Mouse (Mus musculus) hindbrain, embryonic 16.5 days (tissue): ENCODE results near the gene Klhdc9. TPM values are rescaled to one million over a fixed set of nuclear protein-coding genes. Genes with fewer than 3 reads are reported as not detected.

Experiments
- ATAC-seq: fragments of 200-750 bp; cut with Nextera tagmentation; 2 replicates; pipeline ENCODE4 v1.8.0; 2017; ENCODE audit warnings: moderate TSS enrichment, moderate library complexity
- H3K27ac ChIP-seq: fragments of 300-500 bp; sonication (generic); 2 replicates; pipeline ENCODE4 v1.5.1; 2014; ENCODE audit warnings: low read depth, mild to moderate bottlenecking, control low read depth, low read length, moderate library complexity
- H3K27me3 ChIP-seq: fragments of 300-500 bp; sonication (generic); replicated peaks from 2 replicates; pipeline ENCODE4 v1.6.1; 2014; ENCODE audit warnings: low read length; ENCODE audit not compliant: control insufficient read depth, insufficient read depth
- H3K36me3 ChIP-seq: fragments of 300-500 bp; sonication (generic); 2 replicates; pipeline ENCODE4 v1.6.1; 2014; ENCODE audit warnings: mild to moderate bottlenecking, low read length, moderate library complexity, mixed read lengths; ENCODE audit not compliant: control insufficient read depth, insufficient read depth
- H3K4me1 ChIP-seq: fragments of 300-500 bp; sonication (generic); 2 replicates; pipeline ENCODE4 v1.6.1; 2014; ENCODE audit warnings: low read depth, low read length; ENCODE audit not compliant: control insufficient read depth, insufficient read depth
- H3K4me2 ChIP-seq: fragments of 300-500 bp; sonication (generic); 2 replicates; pipeline ENCODE4 v1.6.1; 2014; ENCODE audit warnings: mild to moderate bottlenecking, low read length, control low read depth, moderate library complexity
- H3K4me3 ChIP-seq: fragments of 300-500 bp; sonication (generic); 2 replicates; pipeline ENCODE4 v1.5.1; 2014; ENCODE audit warnings: mild to moderate bottlenecking, low read length, control low read depth, moderate library complexity
- H3K9ac ChIP-seq: fragments of 300-500 bp; sonication (generic); 2 replicates; pipeline ENCODE4 v1.6.1; 2014; ENCODE audit warnings: low read depth, mild to moderate bottlenecking, control low read depth, low read length, moderate library complexity
- H3K9me3 ChIP-seq: fragments of 300-500 bp; sonication (generic); 2 replicates; pipeline ENCODE4 v1.6.1; 2014; ENCODE audit warnings: mild to moderate bottlenecking, low read length, moderate library complexity; ENCODE audit not compliant: control insufficient read depth
- WGBS: fragments of 180-500 bp; shearing (Covaris S2); extraction: QIAGEN DNeasy Blood & Tissue Kit; methylation state at CpG from one replicate; pipeline ENCODE4 v1.1.7; 2014; 5-methylcytosine and 5-hydroxymethylcytosine counted together
- polyA plus RNA-seq: library from polyadenylated mRNA; unstranded; fragments of >200 nt; fragmentation: Nextera tagmentation; extraction: Ambion mirVana; gene quantifications from 2 replicates; pipeline ENCODE4 v1.2.1, GENCODE M21; 2015

Gene Klhdc9
- polyA plus RNA-seq, 1 experiment from 2014 or later: 4.3 TPM

DNA sequence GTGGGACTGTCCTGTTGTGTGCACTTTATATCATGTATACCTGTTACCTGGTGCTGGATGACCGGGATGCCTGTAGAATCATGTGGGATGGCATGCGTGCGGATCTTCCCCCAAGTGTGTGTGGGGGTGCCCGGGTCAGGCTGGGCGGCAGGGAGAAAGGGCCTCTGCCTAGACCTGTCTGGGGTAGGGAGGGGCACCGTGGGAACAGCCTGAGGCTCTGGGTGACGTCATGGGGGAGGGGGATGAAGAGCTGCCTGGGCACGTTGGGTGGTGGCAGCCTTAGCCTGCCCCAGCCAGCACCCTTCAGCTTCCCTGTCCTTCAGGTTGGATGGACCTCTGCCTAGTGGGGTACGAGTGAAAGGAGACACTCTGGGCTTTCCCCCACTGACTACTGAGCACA lies 23.8 kb upstream of the Klhdc9 start:
- 67% methylated on average over 9 of the region's 9 CpGs for WGBS
- no peak for ATAC-seq
- Histone ChIP-seq H3K4me1 (peaks cover 9% of the 10 kb centered on the region; the same call in 1 of the 2 replicates), H3K9ac (no peak overlapping the region), H3K9me3 (no peaks in the 10 kb centered on the region), H3K4me2 (no peak overlapping the region), H3K36me3 (no peaks in the 10 kb centered on the region), H3K4me3 (no peak overlapping the region), H3K27me3 (no peaks in the 10 kb centered on the region; the same call in 1 of the 2 replicates), H3K27ac (no peak overlapping the region)

- WGBS: 76% methylated on average over 11 of the region's 11 CpGs
Observed at GRCm38 (mm10) chr1:171382096-171382620, 21.6 kb upstream of the Klhdc9 start.

GRCm38 (mm10) chr1:171379935-171380599 lies 19.5 kb upstream of the Klhdc9 start:
- Histone ChIP-seq H3K4me2 (peak overlapping the region; percentile 71), H3K4me3 (peak overlapping the region; percentile 39), H3K9ac (peak overlapping the region; percentile 66), H3K9me3 (no peaks in the 10 kb centered on the region), H3K4me1 (peaks cover 9% of the 10 kb centered on the region; the same call in 1 of the 2 replicates), H3K27me3 (no peaks in the 10 kb centered on the region; the same call in 1 of the 2 replicates), H3K36me3 (no peaks in the 10 kb centered on the region), H3K27ac (peak overlapping the region; percentile 47; the same call in 1 of the 2 replicates)
- peak; percentile 86 for ATAC-seq
- WGBS: 3% methylated on average over 31 of the region's 31 CpGs

More at GRCm38 (mm10) chr1:171382096-171382620, 21.6 kb upstream of the Klhdc9 start:
- Histone ChIP-seq H3K27ac (no peak overlapping the region), H3K4me1 (peaks cover 9% of the 10 kb centered on the region; the same call in 1 of the 2 replicates), H3K36me3 (no peaks in the 10 kb centered on the region), H3K4me2 (no peak overlapping the region), H3K9ac (no peak overlapping the region), H3K9me3 (no peaks in the 10 kb centered on the region), H3K4me3 (no peak overlapping the region), H3K27me3 (no peaks in the 10 kb centered on the region; the same call in 1 of the 2 replicates)
- no peak for ATAC-seq

- no peaks in the 10 kb centered on the region; the same call in none of the 2 replicates for H3K27me3 ChIP-seq
- WGBS: 91% methylated on average over 6 of the region's 6 CpGs
- no peak overlapping the region for H3K27ac ChIP-seq
- no peaks in the 10 kb centered on the region for H3K36me3 ChIP-seq
- no peak for ATAC-seq
- no peak overlapping the region for H3K9ac ChIP-seq
- no peaks in the 10 kb centered on the region for H3K9me3 ChIP-seq
- H3K4me1 ChIP-seq: peaks cover 9% of the 10 kb centered on the region; the same call in 1 of the 2 replicates
- no peak overlapping the region for H3K4me2 ChIP-seq
- H3K4me3 ChIP-seq: no peak overlapping the region
Observed at GRCm38 (mm10) chr1:171378298-171378697, 17.7 kb upstream of the Klhdc9 start.

DNA sequence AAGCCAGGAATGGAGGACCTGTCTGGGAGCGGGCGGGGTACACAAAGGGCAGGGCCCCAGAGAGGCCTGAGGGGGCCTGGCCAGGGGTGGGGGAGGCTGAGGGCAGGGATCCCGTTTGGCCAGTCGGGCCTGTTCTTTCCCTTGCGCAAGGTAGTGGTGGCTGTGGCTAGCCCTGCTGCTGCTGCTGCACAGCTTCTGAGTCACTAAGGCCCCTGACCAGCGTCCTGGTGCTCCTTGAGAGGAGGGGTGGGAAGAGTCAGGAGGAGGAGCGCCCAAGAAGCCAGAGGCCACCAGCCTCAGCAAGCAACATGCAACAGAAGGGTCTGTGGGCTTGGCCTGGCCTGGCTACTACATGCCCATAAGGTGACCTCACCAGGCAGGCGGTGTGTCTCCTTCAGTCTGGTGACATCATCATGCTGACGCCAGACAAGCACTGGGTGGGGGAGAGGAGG lies 15.1 kb upstream of the Klhdc9 start:
- Histone ChIP-seq H3K9ac (no peak overlapping the region), H3K36me3 (no peaks in the 10 kb centered on the region), H3K9me3 (no peaks in the 10 kb centered on the region), H3K4me2 (no peak overlapping the region), H3K27ac (no peak overlapping the region), H3K27me3 (no peaks in the 10 kb centered on the region; the same call in none of the 2 replicates), H3K4me3 (no peak overlapping the region), H3K4me1 (peaks cover 9% of the 10 kb centered on the region; the same call in 1 of the 2 replicates)
- 40% methylated on average over 8 of the region's 9 CpGs for WGBS
- ATAC-seq: no peak

- Histone ChIP-seq H3K9me3 (no peaks in the 10 kb centered on the region), H3K27me3 (no peaks in the 10 kb centered on the region; the same call in 1 of the 2 replicates), H3K36me3 (no peaks in the 10 kb centered on the region), H3K4me2 (no peak overlapping the region), H3K9ac (no peak overlapping the region), H3K4me3 (no peak overlapping the region), H3K27ac (no peak overlapping the region), H3K4me1 (no peaks in the 10 kb centered on the region)
- ATAC-seq: no peak
- WGBS: 10% methylated on average over 3 of the region's 4 CpGs
Observed at GRCm38 (mm10) chr1:171373946-171374345, 13.3 kb upstream of the Klhdc9 start.

GRCm38 (mm10) chr1:171372880-171373279 lies 12.3 kb upstream of the Klhdc9 start:
- H3K36me3 ChIP-seq: no peaks in the 10 kb centered on the region
- no peak overlapping the region for H3K27ac ChIP-seq
- ATAC-seq: no peak
- no peaks in the 10 kb centered on the region; the same call in 1 of the 2 replicates for H3K27me3 ChIP-seq
- H3K4me2 ChIP-seq: no peak overlapping the region
- H3K4me3 ChIP-seq: no peak overlapping the region
- 55% methylated on average over 3 of the region's 3 CpGs for WGBS
- no peaks in the 10 kb centered on the region for H3K9me3 ChIP-seq
- no peak overlapping the region for H3K9ac ChIP-seq
- H3K4me1 ChIP-seq: no peaks in the 10 kb centered on the region

DNA sequence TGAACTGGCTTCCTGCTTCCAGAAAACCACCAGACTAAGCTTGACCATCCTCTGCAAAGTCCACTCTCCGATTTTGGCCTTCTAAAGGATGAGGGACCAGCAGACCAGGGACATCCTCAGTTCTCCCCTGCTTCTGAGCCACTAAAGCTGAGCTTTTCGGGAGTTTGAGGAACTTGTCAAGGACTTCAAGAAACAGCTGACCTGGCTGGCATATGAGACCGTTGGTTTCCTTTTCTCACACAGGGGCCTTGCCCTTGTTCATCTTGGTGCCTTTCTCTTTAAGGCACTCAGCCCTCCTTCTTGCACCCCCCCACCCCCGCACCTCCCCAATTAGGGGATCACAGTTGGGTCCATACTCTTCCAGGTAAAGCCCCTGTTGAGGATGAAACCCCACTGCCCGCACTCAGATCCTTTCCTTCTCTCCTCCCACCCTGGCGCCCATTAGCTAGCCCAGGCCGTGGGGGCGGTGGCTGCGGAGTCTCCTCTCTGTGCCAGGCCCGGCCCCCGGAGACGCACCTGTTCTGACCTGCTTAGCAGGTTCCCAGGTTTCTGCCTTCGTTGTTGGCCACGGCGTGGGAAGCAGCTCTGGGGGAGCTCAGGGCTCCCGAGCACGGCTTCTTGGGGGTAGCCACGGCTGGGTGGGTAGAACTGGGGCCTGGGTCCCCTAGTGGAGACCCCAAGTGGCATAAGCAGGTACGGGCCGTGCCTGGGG lies 9.4 kb upstream of the Klhdc9 start, which contains the start of gene Nectin4:
Gene Nectin4 (plus strand): TSS at position 255 of the 712 bp plus-strand sequence.
- H3K9ac ChIP-seq: no peak within 1 kb of the TSS
- H3K4me3 ChIP-seq: no peak within 1 kb of the TSS
- H3K36me3 ChIP-seq: no peaks in the 10 kb centered on the region
- H3K27ac ChIP-seq: no peak within 1 kb of the TSS
- no peak within 1 kb of the TSS for H3K4me2 ChIP-seq
- WGBS: 48% methylated on average over 20 of the region's 20 CpGs
- H3K27me3 ChIP-seq: no peaks in the 10 kb centered on the region; the same call in 1 of the 2 replicates
- H3K9me3 ChIP-seq: no peaks in the 10 kb centered on the region
- H3K4me1 ChIP-seq: no peaks in the 10 kb centered on the region
- ATAC-seq: no peak

DNA sequence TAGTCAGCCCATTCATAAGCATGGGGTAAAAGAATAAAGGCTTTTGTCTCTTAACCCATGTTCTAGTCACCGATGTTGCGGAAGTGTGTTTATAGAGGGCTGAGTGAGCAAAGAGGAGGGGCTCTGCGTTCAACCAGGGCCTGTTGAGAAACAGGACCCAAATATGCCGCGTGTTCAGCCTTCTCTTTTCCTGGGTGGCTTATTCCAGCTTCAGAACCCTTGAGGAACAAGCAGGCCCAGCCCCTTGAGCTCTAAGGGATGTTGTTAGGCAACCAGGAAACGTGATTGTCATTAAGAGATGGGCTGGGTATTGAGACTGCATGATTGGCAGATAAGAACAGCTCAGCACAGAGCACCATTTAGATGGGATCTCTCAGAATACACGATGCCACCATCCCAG lies 5.3 kb upstream of the Klhdc9 start:
- H3K9ac ChIP-seq: no peak overlapping the region
- no peak overlapping the region for H3K27ac ChIP-seq
- no peak overlapping the region for H3K4me2 ChIP-seq
- H3K4me1 ChIP-seq: peaks cover 6% of the 10 kb centered on the region; the same call in 1 of the 2 replicates
- H3K9me3 ChIP-seq: no peaks in the 10 kb centered on the region
- H3K27me3 ChIP-seq: no peaks in the 10 kb centered on the region
- no peak overlapping the region for H3K4me3 ChIP-seq
- 61% methylated on average over 7 of the region's 7 CpGs for WGBS
- H3K36me3 ChIP-seq: no peaks in the 10 kb centered on the region
- ATAC-seq: no peak
